Mouse (Mus musculus) gastrocnemius, postnatal 36 days (tissue): ENCODE results near the gene Galr3. TPM values are rescaled to one million over a fixed set of nuclear protein-coding genes. Genes with fewer than 3 reads are reported as not detected.
"Not testable (repeated sequence)": the region's sequence is repeated elsewhere in the genome, so short reads cannot be mapped to it uniquely, and the experiment has no call there.

Experiments
- DNase-seq, 2 experiments: peaks; one replicate each; pipeline ENCODE4 v3.0.0; 2022
- intact Hi-C: fragments of 180-260 bp; cut with DNase I; formaldehyde crosslinking; loops from one replicate; pipeline ENCODE4 v1.15.1; 2025
- total RNA-seq, 2 experiments: library from RNA; stranded (reverse); gene quantifications; 2 replicates each; pipeline ENCODE4 v1.2.3; 2021

The Galr3 gene
- total RNA-seq, 2 experiments from 2014 or later, result not detected

- intact Hi-C loops, result no loop called here
- DNase-seq, result no peak
Measured at GRCm38 (mm10) chr15:79025687-79026308, 15.9 kb upstream of the Galr3 start.

GRCm38 (mm10) chr15:79026511-79027290 is 15.0 kb upstream of the Galr3 start:
- intact Hi-C loops, result no loop called here
- DNase-seq, result no peak

GRCm38 (mm10) chr15:79027291-79028205 is 14.1 kb upstream of the Galr3 start:
- intact Hi-C loops, result loop anchor here (2.0 kb wide), 1 partner anchor 41 kb away; no protein-coding TSS in a partner anchor
- DNase-seq, result peak in 1 of 2 experiments; percentile 43

- DNase-seq, result peak; percentile 93 to 95
- intact Hi-C loops, result loop anchor here (2.0 kb wide), 1 partner anchor 41 kb away; no protein-coding TSS in a partner anchor
Measured at GRCm38 (mm10) chr15:79028237-79028738, 13.4 kb upstream of the Galr3 start, which contains the start of gene H1f0. Gene H1f0 (plus strand): TSS chr15:79028450.

DNA sequence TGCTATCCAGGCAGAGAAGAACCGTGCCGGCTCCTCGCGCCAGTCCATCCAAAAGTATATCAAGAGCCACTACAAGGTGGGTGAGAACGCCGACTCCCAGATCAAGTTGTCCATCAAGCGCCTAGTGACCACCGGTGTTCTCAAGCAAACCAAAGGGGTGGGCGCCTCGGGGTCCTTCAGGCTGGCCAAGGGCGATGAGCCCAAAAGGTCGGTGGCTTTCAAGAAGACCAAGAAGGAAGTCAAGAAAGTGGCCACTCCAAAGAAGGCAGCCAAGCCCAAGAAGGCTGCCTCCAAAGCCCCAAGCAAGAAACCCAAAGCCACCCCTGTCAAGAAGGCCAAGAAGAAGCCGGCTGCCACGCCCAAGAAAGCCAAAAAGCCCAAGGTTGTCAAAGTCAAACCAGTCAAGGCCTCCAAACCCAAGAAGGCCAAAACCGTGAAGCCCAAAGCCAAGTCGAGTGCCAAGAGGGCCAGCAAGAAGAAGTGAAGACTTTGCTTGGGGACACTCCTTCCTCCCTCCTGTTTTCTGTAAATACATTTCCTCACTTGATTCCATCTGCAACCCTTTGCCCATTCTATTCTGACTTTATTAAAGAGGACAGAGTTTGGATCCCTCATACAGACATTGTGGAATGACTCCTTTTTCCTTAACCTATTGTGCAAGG is 12.7 kb upstream of the Galr3 start:
- no peak for DNase-seq
- intact Hi-C loops, result loop anchor here (2.0 kb wide), 1 partner anchor 42 kb away; no protein-coding TSS in a partner anchor

- no peak for DNase-seq
- intact Hi-C loops, result loop anchor here (2.0 kb wide), 1 partner anchor 43 kb away; no protein-coding TSS in a partner anchor
Measured at GRCm38 (mm10) chr15:79029519-79030241, 12.0 kb upstream of the Galr3 start.

DNA sequence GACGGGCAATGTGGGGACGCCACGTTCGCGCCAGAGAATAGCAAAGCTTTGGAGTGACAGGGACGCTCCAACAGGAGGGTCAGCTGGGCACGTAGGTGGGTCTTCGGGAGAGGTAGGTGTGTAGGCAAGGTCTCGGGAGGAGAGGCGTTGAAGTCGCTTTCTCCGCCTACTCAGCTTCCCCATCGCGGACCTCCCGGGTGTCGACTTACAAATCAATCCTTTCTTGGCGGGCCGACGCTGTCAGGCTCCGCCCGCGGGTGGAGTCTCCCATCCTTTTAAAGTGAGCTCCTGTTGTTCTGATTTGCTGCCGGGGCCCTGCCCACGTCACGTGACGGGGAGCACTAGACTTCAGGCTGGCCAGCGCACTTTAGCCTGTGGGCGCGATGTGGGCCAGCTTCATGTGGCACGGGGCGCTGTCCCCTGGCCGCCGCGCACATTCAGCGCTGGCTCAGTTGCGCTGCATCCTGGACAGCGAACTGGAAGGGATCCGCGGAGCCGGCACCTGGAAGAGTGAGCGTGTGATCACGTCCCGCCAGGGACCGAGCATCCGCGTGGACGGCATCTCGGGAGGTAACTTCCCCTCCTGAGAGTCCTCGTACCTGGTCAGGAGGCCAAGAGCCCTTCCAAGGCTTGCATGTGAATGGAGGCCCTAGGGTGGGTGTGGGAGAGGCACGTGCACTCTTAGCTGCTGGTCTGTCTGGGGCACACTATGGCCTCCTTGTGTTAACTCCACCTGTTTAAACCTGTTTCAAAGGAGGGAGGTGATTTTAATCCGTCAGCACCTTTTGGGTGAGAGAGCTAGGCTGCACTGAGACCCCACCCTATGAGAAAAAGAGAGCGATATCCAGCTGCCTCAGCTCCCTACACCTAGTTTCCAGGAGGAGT is 10.9 kb upstream of the Galr3 start:
- intact Hi-C loops, result no loop called here
- DNase-seq, result peak; percentile 85 to 90

GRCm38 (mm10) chr15:79031908-79032307 is 9.8 kb upstream of the Galr3 start:
- intact Hi-C loops, DNase-seq: not testable (repeated sequence)

DNA sequence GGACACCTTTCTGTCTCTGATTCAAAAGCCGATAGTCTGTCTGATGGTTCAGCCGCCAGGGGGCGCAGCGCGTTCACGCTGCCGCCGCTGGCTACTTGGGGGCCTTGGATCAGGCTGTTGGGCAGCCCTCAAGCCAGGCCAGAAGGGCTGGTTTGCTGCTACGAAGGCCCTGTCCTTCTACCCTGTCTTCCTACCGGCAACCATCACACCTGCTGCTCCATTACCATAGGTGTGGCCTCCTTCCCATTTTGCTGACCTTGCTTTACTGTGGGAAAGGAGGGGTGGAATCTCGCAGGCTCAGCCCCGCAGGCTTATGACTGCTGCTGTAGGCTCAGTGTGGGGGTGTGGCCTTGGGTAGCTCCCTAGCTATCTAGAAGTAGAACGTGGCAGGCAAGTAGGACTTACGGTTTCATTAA is 3.8 kb upstream of the Galr3 start:
- peak; percentile 74 to 75 for DNase-seq
- intact Hi-C loops, result loop anchor here (5.0 kb wide), 1 partner anchor 109 kb away; no protein-coding TSS in a partner anchor

- no peak for DNase-seq
- intact Hi-C loops, result loop anchor here (5.0 kb wide), 1 partner anchor 109 kb away; no protein-coding TSS in a partner anchor
Measured at GRCm38 (mm10) chr15:79038331-79038730, 3.4 kb upstream of the Galr3 start.

GRCm38 (mm10) chr15:79038853-79039252 is 2.8 kb upstream of the Galr3 start:
- peak; percentile 59 to 71 for DNase-seq
- intact Hi-C loops, result loop anchor here (1.0 to 5.0 kb wide), 2 partner anchors 32 to 108 kb away; no protein-coding TSS in a partner anchor

GRCm38 (mm10) chr15:79040501-79041416 is 926 bp upstream of the Galr3 start:
- intact Hi-C loops, result no loop called here
- DNase-seq, result no peak

- no peak for DNase-seq
- intact Hi-C loops, result no loop called here
Measured at GRCm38 (mm10) chr15:79042721-79043491, 1.2 kb downstream of the Galr3 start.

DNA sequence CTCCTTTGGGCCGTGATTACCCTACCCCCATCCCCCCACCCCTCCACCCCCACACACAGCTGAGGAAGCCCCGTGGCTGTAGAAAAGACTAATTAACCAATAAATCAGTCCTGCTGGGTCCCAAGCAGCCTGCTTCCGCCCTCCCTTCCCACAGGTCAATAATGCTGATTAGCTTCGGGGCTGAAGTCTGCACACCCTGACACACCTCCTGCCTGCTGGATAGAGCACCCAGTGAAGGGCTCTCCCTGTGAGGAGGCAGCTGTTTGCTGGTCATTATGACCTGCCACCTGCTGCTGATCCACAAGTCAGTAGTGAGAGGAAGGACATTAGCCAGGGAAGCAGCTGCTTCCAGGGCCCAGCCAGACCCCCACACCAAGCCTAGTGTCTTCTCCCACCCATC is 3.2 kb downstream of the Galr3 start:
- intact Hi-C loops, result no loop called here
- DNase-seq, result no peak

- intact Hi-C loops, result no loop called here
- DNase-seq, result no peak
Measured at GRCm38 (mm10) chr15:79048186-79048585, 6.5 kb downstream of the Galr3 start.
